Mouse (Mus musculus) limb, embryonic 12.5 days (tissue): Measurements from ENCODE around the gene Il3ra. TPM values are rescaled to one million over a fixed set of nuclear protein-coding genes. Genes with fewer than 3 reads are reported as not detected.

Experiments used
- ATAC-seq: fragments of 200-750 bp; cut with Nextera tagmentation; 2 replicates; pipeline ENCODE4 v1.8.0; 2017; ENCODE audit warnings: low read depth, moderate TSS enrichment; ENCODE audit not compliant: insufficient number of reproducible peaks, insufficient read depth, low FRiP score, low TSS enrichment
- H3K27ac ChIP-seq: fragments of 300-500 bp; sonication (generic); 2 replicates; pipeline ENCODE4 v1.5.1; 2016; ENCODE audit warnings: mild to moderate bottlenecking, moderate library complexity
- H3K27me3 ChIP-seq: fragments of 300-500 bp; sonication (generic); 2 replicates; pipeline ENCODE4 v1.6.1; 2016; ENCODE audit warnings: mild to moderate bottlenecking, moderate library complexity
- H3K36me3 ChIP-seq: fragments of 300-500 bp; sonication (generic); 2 replicates; pipeline ENCODE4 v1.6.1; 2016; ENCODE audit warnings: mild to moderate bottlenecking, moderate library complexity
- H3K4me1 ChIP-seq: fragments of 300-500 bp; sonication (generic); replicated peaks from 2 replicates; pipeline ENCODE4 v1.6.1; 2016
- H3K4me2 ChIP-seq: fragments of 300-500 bp; sonication (generic); 2 replicates; pipeline ENCODE4 v1.6.1; 2016; ENCODE audit warnings: mild to moderate bottlenecking, moderate library complexity
- H3K4me3 ChIP-seq: fragments of 300-500 bp; sonication (generic); replicated peaks from 2 replicates; pipeline ENCODE4 v1.5.1; 2016; ENCODE audit warnings: mild to moderate bottlenecking
- H3K9ac ChIP-seq: fragments of 300-500 bp; sonication (generic); replicated peaks from 2 replicates; pipeline ENCODE4 v1.6.1; 2016; ENCODE audit warnings: mild to moderate bottlenecking, moderate library complexity
- H3K9me3 ChIP-seq: fragments of 300-500 bp; sonication (generic); 2 replicates; pipeline ENCODE4 v1.6.1; 2016; ENCODE audit warnings: mild to moderate bottlenecking, moderate library complexity
- WGBS: fragments of 180-500 bp; shearing (Covaris S2); methylation state at CpG from one replicate; pipeline ENCODE4 v1.1.7; 2016; 5-methylcytosine and 5-hydroxymethylcytosine counted together
- polyA plus RNA-seq: library from polyadenylated mRNA; unstranded; fragments of >200 nt; fragmentation: Nextera tagmentation; extraction: Ambion mirVana; gene quantifications from 2 replicates; pipeline ENCODE4 v1.2.1, GENCODE M21; 2016

The Il3ra gene
- polyA plus RNA-seq, 1 experiment from 2014 or later = 5.3 TPM

GRCm38 (mm10) chr14:14349485-14350262 lies 3.6 kb downstream of the Il3ra start:
- H3K36me3 ChIP-seq = peaks cover 30% of the 10 kb centered on the region; the same call in 1 of the 2 replicates
- H3K4me2 ChIP-seq = no peak overlapping the region
- no peak overlapping the region for H3K4me3 ChIP-seq
- H3K9ac ChIP-seq = no peak overlapping the region
- ATAC-seq = no peak
- no peak overlapping the region for H3K27ac ChIP-seq
- no peaks in the 10 kb centered on the region for H3K27me3 ChIP-seq
- no peaks in the 10 kb centered on the region for H3K4me1 ChIP-seq
- 98% methylated on average over 20 of the region's 20 CpGs for whole genome bisulfite sequencing
- H3K9me3 ChIP-seq = peaks cover 78% of the 10 kb centered on the region

- H3K4me2 ChIP-seq = no peak overlapping the region
- peaks cover 31% of the 10 kb centered on the region; the same call in 1 of the 2 replicates for H3K36me3 ChIP-seq
- no peaks in the 10 kb centered on the region for H3K27me3 ChIP-seq
- H3K4me3 ChIP-seq = no peak overlapping the region
- ATAC-seq = no peak
- no peaks in the 10 kb centered on the region for H3K4me1 ChIP-seq
- peaks cover 86% of the 10 kb centered on the region for H3K9me3 ChIP-seq
- H3K9ac ChIP-seq = no peak overlapping the region
- 97% methylated on average over 29 of the region's 29 CpGs for WGBS
- no peak overlapping the region for H3K27ac ChIP-seq
Observed at GRCm38 (mm10) chr14:14350263-14351147, 4.4 kb downstream of the Il3ra start.

GRCm38 (mm10) chr14:14351148-14351455 lies 5.0 kb downstream of the Il3ra start:
- Histone ChIP-seq H3K9me3 (peaks cover 87% of the 10 kb centered on the region), H3K36me3 (peaks cover 32% of the 10 kb centered on the region; the same call in 1 of the 2 replicates), H3K9ac (no peak overlapping the region), H3K4me3 (no peak overlapping the region), H3K4me2 (no peak overlapping the region), H3K4me1 (no peaks in the 10 kb centered on the region), H3K27ac (no peak overlapping the region), H3K27me3 (no peaks in the 10 kb centered on the region)
- WGBS = 97% methylated on average over 7 of the region's 7 CpGs
- ATAC-seq = no peak

- Histone ChIP-seq H3K27ac (no peak overlapping the region), H3K36me3 (peaks cover 32% of the 10 kb centered on the region; the same call in 1 of the 2 replicates), H3K4me3 (no peak overlapping the region), H3K9ac (no peak overlapping the region), H3K9me3 (peaks cover 83% of the 10 kb centered on the region), H3K4me2 (no peak overlapping the region), H3K4me1 (no peaks in the 10 kb centered on the region), H3K27me3 (no peaks in the 10 kb centered on the region)
- 96% methylated on average over 9 of the region's 9 CpGs for WGBS
- no peak for ATAC-seq
Observed at GRCm38 (mm10) chr14:14351721-14352590, 5.9 kb downstream of the Il3ra start.

- Histone ChIP-seq H3K27me3 (no peaks in the 10 kb centered on the region), H3K9ac (no peak overlapping the region), H3K36me3 (peaks cover 32% of the 10 kb centered on the region; the same call in 1 of the 2 replicates), H3K4me2 (no peak overlapping the region), H3K4me3 (no peak overlapping the region), H3K9me3 (peaks cover 77% of the 10 kb centered on the region), H3K27ac (no peak overlapping the region), H3K4me1 (no peaks in the 10 kb centered on the region)
- WGBS = 81% methylated on average over 6 of the region's 6 CpGs
- no peak for ATAC-seq
Observed at GRCm38 (mm10) chr14:14352606-14353005, 6.5 kb downstream of the Il3ra start.

- Histone ChIP-seq H3K9ac (no peak overlapping the region), H3K4me1 (no peaks in the 10 kb centered on the region), H3K27me3 (no peaks in the 10 kb centered on the region), H3K27ac (no peak overlapping the region), H3K9me3 (peaks cover 71% of the 10 kb centered on the region), H3K4me3 (no peak overlapping the region), H3K36me3 (peaks cover 27% of the 10 kb centered on the region; the same call in 1 of the 2 replicates), H3K4me2 (no peak overlapping the region)
- WGBS = 93% methylated on average over 7 of the region's 7 CpGs
- no peak for ATAC-seq
Observed at GRCm38 (mm10) chr14:14353081-14353732, 7.1 kb downstream of the Il3ra start.

- peaks cover 23% of the 10 kb centered on the region; the same call in 1 of the 2 replicates for H3K36me3 ChIP-seq
- ATAC-seq = no peak
Observed at GRCm38 (mm10) chr14:14353740-14354510, 7.8 kb downstream of the Il3ra start.

GRCm38 (mm10) chr14:14354511-14355359 lies 8.7 kb downstream of the Il3ra start:
- H3K4me3 ChIP-seq = no peak overlapping the region
- H3K4me1 ChIP-seq = no peaks in the 10 kb centered on the region
- no peak for ATAC-seq
- H3K4me2 ChIP-seq = no peak overlapping the region
- peaks cover 55% of the 10 kb centered on the region for H3K9me3 ChIP-seq
- H3K36me3 ChIP-seq = peaks cover 19% of the 10 kb centered on the region; the same call in 1 of the 2 replicates
- H3K27ac ChIP-seq = no peak overlapping the region
- H3K9ac ChIP-seq = no peak overlapping the region
- H3K27me3 ChIP-seq = no peaks in the 10 kb centered on the region
- WGBS = 93% methylated on average over 13 of the region's 13 CpGs

More at GRCm38 (mm10) chr14:14353740-14354510, 7.8 kb downstream of the Il3ra start:
- WGBS = 94% methylated on average over 8 of the region's 8 CpGs
- no peaks in the 10 kb centered on the region for H3K4me1 ChIP-seq
- no peak overlapping the region for H3K9ac ChIP-seq
- no peak overlapping the region for H3K4me2 ChIP-seq
- no peak overlapping the region for H3K27ac ChIP-seq
- H3K27me3 ChIP-seq = no peaks in the 10 kb centered on the region
- H3K9me3 ChIP-seq = peaks cover 64% of the 10 kb centered on the region
- H3K4me3 ChIP-seq = no peak overlapping the region

GRCm38 (mm10) chr14:14355360-14355646 lies 9.2 kb downstream of the Il3ra start:
- Histone ChIP-seq H3K27ac (no peak overlapping the region), H3K9me3 (peaks cover 50% of the 10 kb centered on the region), H3K27me3 (no peaks in the 10 kb centered on the region), H3K36me3 (peaks cover 13% of the 10 kb centered on the region; the same call in 1 of the 2 replicates), H3K4me2 (no peak overlapping the region), H3K4me3 (no peak overlapping the region), H3K9ac (no peak overlapping the region), H3K4me1 (no peaks in the 10 kb centered on the region)
- ATAC-seq = 0 out of 2 replicates have a peak, but pooled peaks have one; percentile 18
- WGBS = 92% methylated on average over 8 of the region's 8 CpGs
